Mouse (Mus musculus): Measurements from ENCODE around the gene Afap1. TPM values are rescaled to one million over a fixed set of nuclear protein-coding genes. Genes with fewer than 3 reads are reported as not detected.

Gene Afap1
- total RNA-seq, 2 experiments from 2014 or later, result 34.4 to 44.0 TPM

GRCm38 (mm10) chr5:35971841-35972578, 78.9 kb downstream of the Afap1 start:
- DNase-seq (ENCODE audit: low spot score in 2 of 2), result peak in 1 of 2 experiments; percentile 34

DNA sequence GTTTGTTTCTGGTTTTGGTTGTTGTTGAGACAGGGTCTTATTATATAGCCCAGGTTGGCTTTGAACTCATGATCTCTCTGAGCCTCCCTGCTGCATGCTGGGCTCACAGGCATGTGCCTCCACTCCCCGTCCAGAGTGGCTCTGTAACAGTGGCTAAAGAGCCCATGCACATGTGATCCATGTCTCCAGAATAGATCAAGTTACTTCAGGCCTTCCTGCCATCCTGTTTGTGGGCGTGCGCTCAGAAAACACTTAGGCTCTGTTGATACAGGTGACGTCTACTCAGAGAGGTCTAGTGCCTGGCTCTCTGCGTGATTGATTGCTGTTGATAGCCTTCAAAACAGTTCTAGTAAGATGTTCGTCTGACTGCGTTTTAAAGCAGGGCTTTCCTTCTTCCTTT, 79.6 kb downstream of the Afap1 start:
- no peak for DNase-seq (ENCODE audit: low spot score in 2 of 2)

DNA sequence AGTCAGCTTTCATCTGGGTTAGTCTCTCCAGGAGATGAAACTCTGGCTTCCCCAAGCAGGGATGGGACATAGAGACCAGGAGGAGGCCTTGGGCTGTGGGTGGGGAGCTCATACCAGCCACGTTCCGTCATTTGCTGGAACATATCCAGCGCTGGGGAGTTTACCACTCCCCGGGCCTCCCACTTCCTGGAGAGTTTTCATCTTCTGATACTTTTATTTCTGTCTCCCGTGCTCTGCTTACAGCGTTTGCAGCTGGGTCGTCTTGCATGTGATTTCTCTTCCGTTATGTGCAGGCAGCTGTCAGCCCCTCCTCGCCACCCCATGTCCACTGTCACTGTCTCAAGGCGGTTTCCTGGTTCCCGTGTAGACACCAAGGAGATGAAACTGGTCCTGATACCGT, 80.7 kb downstream of the Afap1 start:
- peak; percentile 28 to 46 for DNase-seq (ENCODE audit: low spot score in 2 of 2)

DNA sequence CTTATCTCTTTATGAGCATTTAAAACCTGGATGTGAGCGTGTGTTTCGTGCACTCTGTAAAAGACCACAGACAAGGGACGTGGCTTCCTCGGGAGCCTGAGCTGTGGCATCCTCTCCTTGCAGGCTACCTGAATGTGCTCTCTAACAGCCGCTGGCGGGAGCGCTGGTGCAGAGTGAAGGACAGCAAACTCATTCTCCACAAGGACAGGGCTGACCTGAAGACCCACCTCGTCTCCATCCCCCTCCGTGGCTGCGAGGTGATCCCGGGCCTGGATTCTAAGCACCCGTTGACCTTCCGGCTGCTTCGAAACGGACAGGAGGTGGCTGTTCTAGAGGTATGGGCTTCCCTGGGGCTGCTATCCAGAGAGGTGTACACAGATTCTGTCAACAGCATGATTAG, 81.1 kb downstream of the Afap1 start:
- no peak for DNase-seq (ENCODE audit: low spot score in 2 of 2)

GRCm38 (mm10) chr5:35975681-35976080, 82.6 kb downstream of the Afap1 start:
- peak; percentile 35 to 48 for DNase-seq (ENCODE audit: low spot score in 2 of 2)

DNA sequence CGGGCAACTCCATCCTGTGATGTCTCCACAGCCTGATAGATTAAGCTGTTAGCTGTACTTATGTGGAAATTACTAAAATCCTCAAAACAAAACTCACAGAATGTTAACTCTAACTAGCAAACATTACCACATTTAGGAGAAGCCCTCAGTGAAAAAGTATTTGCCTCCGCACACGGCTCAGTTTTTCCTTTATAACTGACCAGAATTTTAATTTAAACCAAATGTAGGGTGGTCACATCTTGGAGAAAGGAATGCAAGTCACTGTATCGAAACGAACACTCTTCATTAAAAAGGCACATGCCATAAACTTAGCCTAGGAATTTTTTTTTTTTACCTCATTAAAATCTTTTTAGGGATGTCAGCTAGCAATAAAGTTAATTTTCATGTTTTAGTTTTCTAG, 87.4 kb downstream of the Afap1 start:
- DNase-seq (ENCODE audit: low spot score in 2 of 2), result no peak

DNA sequence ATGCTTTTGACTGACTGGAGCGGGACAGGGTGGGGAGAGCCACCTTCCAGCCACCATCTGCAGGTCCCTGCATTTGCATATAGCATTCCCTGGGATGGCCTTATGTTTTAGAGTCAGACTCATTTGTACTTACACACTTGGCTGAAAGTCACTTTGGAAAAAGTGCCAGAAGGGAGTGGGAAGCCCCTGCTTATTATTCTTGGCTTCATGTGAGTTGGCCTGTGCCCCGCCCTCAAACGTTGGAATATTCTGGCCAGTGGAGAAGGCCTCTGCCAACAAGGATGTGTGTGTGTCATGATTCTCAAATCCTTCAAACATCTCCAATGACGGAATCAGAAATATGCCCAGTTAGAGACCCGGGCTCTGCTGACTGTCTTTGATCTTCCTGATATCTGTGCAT, 88.2 kb downstream of the Afap1 start:
- no peak for DNase-seq (ENCODE audit: low spot score in 2 of 2)

DNA sequence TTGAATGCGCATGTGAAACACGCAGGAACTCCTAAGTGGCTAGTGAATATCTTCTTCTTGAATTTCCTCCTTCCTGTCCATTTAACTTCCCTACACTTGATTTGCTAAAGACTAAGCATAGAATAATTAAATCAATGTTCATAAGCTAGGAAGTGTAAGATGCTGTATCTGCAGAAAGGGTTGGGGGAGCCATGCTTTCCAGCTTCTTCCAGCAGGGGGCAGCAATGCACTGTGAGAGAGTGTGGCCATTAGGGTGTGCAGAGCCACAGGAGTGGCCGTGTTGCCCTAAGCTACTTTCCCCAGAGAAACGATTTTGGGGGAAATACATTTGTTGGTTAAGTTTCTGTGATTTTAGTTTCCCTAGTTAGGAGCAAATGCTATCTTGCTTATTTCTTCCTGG, 88.9 kb downstream of the Afap1 start:
- peak; percentile 58 to 62 for DNase-seq (ENCODE audit: low spot score in 2 of 2)

DNA sequence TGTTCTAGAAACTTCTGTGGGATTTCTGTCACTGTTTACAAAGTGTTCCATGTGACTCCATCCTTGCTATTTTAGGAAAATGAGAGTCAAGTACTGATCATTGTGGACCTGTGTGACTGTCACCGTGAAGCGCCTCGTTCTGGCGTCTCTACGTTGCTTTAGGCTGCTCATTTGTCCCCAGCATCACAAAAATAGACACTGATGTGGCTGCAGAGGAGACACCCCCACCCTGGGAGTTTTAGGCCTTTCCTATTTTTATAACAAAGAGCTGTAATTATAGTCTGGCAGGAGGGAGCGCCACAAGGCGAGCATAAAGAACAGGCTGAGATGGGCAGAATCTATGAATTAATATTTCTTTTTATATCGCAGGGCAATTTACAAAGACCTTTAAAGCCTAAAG, 92.5 kb downstream of the Afap1 start:
- DNase-seq (ENCODE audit: low spot score in 2 of 2), result no peak

GRCm38 (mm10) chr5:35988085-35988484, 95.0 kb downstream of the Afap1 start:
- DNase-seq (ENCODE audit: low spot score in 2 of 2), result no peak

- DNase-seq (ENCODE audit: low spot score in 2 of 2), result no peak
These were observed 96.4 kb downstream of the Afap1 start for GRCm38 (mm10) chr5:35989506-35989905.

GRCm38 (mm10) chr5:35989986-35990735, 97.0 kb downstream of the Afap1 start:
- DNase-seq (ENCODE audit: low spot score in 2 of 2), result no peak

DNA sequence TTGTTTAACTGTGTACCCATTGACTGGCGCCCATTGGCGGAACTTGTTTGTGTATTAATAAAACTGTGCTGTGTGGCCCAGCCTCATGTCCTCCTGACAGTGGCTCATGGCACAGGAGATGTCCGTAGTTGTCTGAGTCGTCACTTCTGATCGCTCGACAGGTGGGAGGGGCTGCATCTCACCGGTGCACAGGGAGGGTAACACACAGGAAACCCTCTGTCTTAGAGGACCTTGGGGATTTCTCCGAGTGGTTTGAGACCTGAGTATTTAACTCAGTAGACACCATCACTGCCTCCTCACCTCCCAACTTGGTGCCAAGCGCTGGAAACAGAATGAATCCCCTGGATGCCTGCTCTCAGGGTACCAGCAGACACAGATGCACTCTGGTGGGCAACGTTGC, 110.7 kb downstream of the Afap1 start:
- no peak for DNase-seq (ENCODE audit: low spot score in 2 of 2)

- no peak for DNase-seq (ENCODE audit: low spot score in 2 of 2)
These were observed 113.0 kb downstream of the Afap1 start for GRCm38 (mm10) chr5:36006106-36006505.

GRCm38 (mm10) chr5:36006586-36006985, 113.5 kb downstream of the Afap1 start:
- no peak for DNase-seq (ENCODE audit: low spot score in 2 of 2)

- no peak for DNase-seq (ENCODE audit: low spot score in 2 of 2)
These were observed 114.5 kb downstream of the Afap1 start for GRCm38 (mm10) chr5:36007649-36008048.

- DNase-seq (ENCODE audit: low spot score in 2 of 2), result no peak
These were observed 116.3 kb downstream of the Afap1 start for GRCm38 (mm10) chr5:36009405-36009804.

DNA sequence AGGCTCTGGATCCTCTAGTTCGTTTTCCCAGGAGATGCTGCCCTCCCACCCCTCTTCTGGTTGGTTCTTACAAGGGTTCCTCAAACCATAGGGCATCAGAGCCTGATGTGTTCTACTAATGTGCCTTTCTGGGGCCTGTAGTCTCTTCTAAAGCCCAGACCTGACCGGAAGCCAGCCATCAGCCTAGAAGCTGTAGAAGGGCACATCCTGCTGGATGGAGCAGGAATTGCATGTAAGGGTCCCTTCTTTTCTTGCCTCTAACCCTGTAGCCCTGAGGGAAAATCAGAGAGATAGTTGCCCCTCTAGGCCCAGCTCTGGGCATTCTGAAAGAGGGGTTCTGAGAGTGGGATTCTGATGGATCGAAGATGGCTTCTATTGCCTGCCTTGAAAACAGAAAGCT, 125.2 kb downstream of the Afap1 start:
- no peak for DNase-seq (ENCODE audit: low spot score in 2 of 2)

DNA sequence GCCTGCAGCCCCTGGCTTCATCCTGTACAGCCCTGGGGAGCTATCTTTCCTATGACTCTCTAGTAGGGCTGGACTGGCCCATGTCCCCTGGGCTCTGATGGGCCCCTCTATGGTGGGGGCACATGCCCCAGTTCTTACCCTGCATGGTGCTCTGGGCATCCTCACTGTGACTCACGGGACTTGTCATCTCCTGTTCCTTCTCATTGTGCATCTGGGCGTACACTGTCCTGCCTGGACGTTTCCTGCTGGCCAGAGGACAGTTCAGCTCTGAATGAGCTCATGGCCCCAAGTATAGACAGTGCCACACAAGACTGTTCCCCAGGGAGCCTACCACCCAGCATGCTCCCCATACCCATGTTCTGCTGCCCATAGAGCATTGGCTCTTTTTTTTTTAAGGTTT, 128.0 kb downstream of the Afap1 start:
- DNase-seq (ENCODE audit: low spot score in 2 of 2), result no peak

DNA sequence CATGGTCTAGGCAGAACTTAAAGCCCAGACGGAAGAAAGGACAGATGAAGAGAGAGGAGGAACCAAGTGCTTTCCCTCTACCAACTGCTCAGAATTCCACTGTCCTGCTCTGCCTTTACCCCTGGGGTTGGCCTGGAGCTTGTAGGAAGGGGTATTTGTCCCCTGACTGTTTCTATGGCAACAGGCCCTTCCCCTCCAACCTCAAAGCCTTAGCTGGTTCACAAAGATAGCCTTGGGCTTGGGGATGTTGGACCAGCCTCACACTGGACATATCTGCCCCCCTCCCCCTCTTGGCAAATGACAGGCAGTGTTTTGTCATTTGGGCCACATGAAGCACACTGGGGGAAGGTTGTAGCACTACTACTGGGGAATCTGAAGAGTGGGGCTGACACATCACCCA, 129.2 kb downstream of the Afap1 start:
- DNase-seq (ENCODE audit: low spot score in 2 of 2), result no peak

DNA sequence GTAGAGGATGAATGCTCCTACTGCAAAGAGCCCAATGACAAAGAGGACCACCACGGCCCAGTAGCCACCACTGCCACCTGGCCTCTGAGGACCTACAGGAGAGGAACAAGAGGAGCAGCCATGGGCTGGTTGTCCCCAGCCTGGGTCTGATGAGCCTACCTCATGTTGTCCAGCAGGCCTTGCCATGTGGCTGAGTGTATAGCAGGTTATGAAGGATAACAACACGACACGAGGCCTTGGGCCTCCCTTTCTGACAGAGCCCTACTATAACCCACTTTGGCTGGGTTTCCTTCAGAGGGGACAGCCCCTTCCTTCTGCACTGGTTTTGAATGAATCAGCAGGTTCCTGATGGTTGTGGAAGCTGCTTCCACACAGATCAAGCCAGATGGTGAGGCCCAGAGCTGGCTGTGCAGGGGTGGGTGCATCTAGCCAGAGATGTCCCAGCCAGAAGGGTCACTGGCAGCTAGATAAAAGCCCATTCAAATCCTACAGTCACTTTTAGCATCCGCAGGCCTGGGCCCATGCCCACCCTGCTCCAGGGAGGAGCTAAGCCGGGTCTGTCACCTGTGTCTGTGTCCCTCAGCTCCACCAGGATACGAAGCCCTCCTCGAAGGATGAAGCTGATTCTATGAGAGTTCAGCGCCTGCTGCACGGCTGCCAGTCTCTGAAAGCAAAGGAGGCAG, 131.0 kb downstream of the Afap1 start:
- DNase-seq (ENCODE audit: low spot score in 2 of 2), result no peak

GRCm38 (mm10) chr5:36025076-36025475, 132.0 kb downstream of the Afap1 start:
- no peak for DNase-seq (ENCODE audit: low spot score in 2 of 2)

Measured in adrenal gland, postnatal 4 days (tissue).